Mouse (Mus musculus): ENCODE results near the gene Maged1. TPM values are rescaled to one million over a fixed set of nuclear protein-coding genes. Genes with fewer than 3 reads are reported as not detected.
"Not testable (repeated sequence)": the region's sequence is repeated elsewhere in the genome, so short reads cannot be mapped to it uniquely, and the experiment has no call there.

The Maged1 gene
- polyA plus RNA-seq, 1 experiment from 2014 or later = 844 TPM

GRCm38 (mm10) chrX:94522166-94522565 is 19.8 kb downstream of the Maged1 start:
- WGBS = 84% methylated on average over 3 of the region's 3 CpGs
- no peak for ATAC-seq
- Histone ChIP-seq H3K9ac (no peak overlapping the region), H3K4me3 (no peak overlapping the region), H3K27ac (no peak overlapping the region), H3K9me3 (replicated peaks) (no peaks in the 10 kb centered on the region; the same call in 1 of the 2 replicates), H3K27me3 (no peaks in the 10 kb centered on the region; the same call in 1 of the 2 replicates), H3K4me2 (no peak overlapping the region), H3K4me1 (no peaks in the 10 kb centered on the region), H3K36me3 (ENCODE audit: poor library complexity, severe bottlenecking) (no peaks in the 10 kb centered on the region)

- ATAC-seq = no peak
- Histone ChIP-seq H3K4me2 (no peak overlapping the region), H3K4me3 (no peak overlapping the region), H3K36me3 (ENCODE audit: poor library complexity, severe bottlenecking) (no peaks in the 10 kb centered on the region), H3K4me1 (peaks cover 3% of the 10 kb centered on the region; the same call in 1 of the 2 replicates), H3K9ac (no peak overlapping the region), H3K9me3 (replicated peaks) (no peaks in the 10 kb centered on the region), H3K27ac (peak overlapping the region; percentile 40; the same call in 1 of the 2 replicates), H3K27me3 (peaks cover 1% of the 10 kb centered on the region; the same call in 1 of the 2 replicates)
- WGBS = 61% methylated on average over 3 of the region's 3 CpGs
These were observed 33.5 kb downstream of the Maged1 start for GRCm38 (mm10) chrX:94508442-94508819.

GRCm38 (mm10) chrX:94507698-94508441 is 34.1 kb downstream of the Maged1 start:
- H3K9me3 ChIP-seq (replicated peaks); H3K4me2 ChIP-seq; H3K4me1 ChIP-seq; H3K27me3 ChIP-seq; H3K9ac ChIP-seq; H3K4me3 ChIP-seq; H3K36me3 ChIP-seq (ENCODE audit: poor library complexity, severe bottlenecking): not testable (repeated sequence)
- 46% methylated on average over 8 of the region's 14 CpGs for WGBS
- peak; percentile 92 for ATAC-seq
- peak overlapping the region; percentile 61 for H3K27ac ChIP-seq

GRCm38 (mm10) chrX:94486001-94486792 is 55.7 kb downstream of the Maged1 start:
- Histone ChIP-seq H3K4me2 (no peak overlapping the region), H3K9me3 (replicated peaks) (no peaks in the 10 kb centered on the region), H3K4me1 (no peaks in the 10 kb centered on the region), H3K4me3 (no peak overlapping the region), H3K27me3 (peaks cover 6% of the 10 kb centered on the region), H3K27ac (no peak overlapping the region), H3K9ac (no peak overlapping the region), H3K36me3 (ENCODE audit: poor library complexity, severe bottlenecking) (no peaks in the 10 kb centered on the region)
- 82% methylated on average over 2 of the region's 2 CpGs for WGBS
- ATAC-seq = no peak

Other genes with a start within 250 kb of the Maged1 start
- 0.09 and 0.12 TPM in 2 replicates for gene Fam90a1b, start 175.4 kb downstream of the Maged1 start, polyA plus RNA-seq (2015; fragmentation: Nextera tagmentation; extraction: Ambion mirVana)
- gene Apoo, start 175.0 kb downstream of the Maged1 start, polyA plus RNA-seq (2015; fragmentation: Nextera tagmentation; extraction: Ambion mirVana) = 133 and 135 TPM in 2 replicates
- 9.6 and 10.9 TPM in 2 replicates for gene Gspt2, start 93.9 kb upstream of the Maged1 start, polyA plus RNA-seq (2015; fragmentation: Nextera tagmentation; extraction: Ambion mirVana)
- 1.3 and 1.5 TPM in 2 replicates for gene Zxdb, start 182.4 kb upstream of the Maged1 start, polyA plus RNA-seq (2015; fragmentation: Nextera tagmentation; extraction: Ambion mirVana)

Data from forebrain, embryonic 13.5 days (tissue).